Mouse (Mus musculus): ENCODE results near the gene Gm36079.
"Not testable (repeated sequence)": the region's sequence is repeated elsewhere in the genome, so short reads cannot be mapped to it uniquely, and the experiment has no call there.

- TF ChIP-seq POLR2A (IDR thresholded peaks at IDR 0.05; ENCODE audit: low read depth, low read length); CTCF (conservative IDR thresholded peaks at IDR 0.05; ENCODE audit: insufficient read depth, insufficient read length, low read depth, low read length): not testable (repeated sequence)
Measured at GRCm38 (mm10) chr13:120036577-120037115, 9.8 kb upstream of the Gm36079 start.

Data from kidney, adult 2 months (tissue).